Mouse (Mus musculus) CH12.LX (cell line): ENCODE data around the gene Zfp597. TPM values are rescaled to one million over a fixed set of nuclear protein-coding genes. Genes with fewer than 3 reads are reported as not detected.
"Not testable (repeated sequence)": the region's sequence is repeated elsewhere in the genome, so short reads cannot be mapped to it uniquely, and the experiment has no call there.

ENCODE experiments used
- DNase-seq: peaks from one replicate; pipeline ENCODE4 v3.0.0-alpha.2; 2013; ENCODE audit errors: extremely low read depth
- H3K27ac ChIP-seq: 2 replicates; pipeline ENCODE4 v1.5.1; 2012; ENCODE audit warnings: low read depth, mild to moderate bottlenecking, control low read depth, moderate library complexity; ENCODE audit not compliant: insufficient read depth
- H3K27me3 ChIP-seq: replicated peaks from 2 replicates; pipeline ENCODE3; 2012; ENCODE audit warnings: inconsistent platforms
- H3K36me3 ChIP-seq, 2 experiments: replicated peaks in 1 of 2; 2 replicates each; pipeline versions ENCODE3 to v1.6.1; 2012; ENCODE audit warnings: inconsistent platforms in 1 of 2, low read length in 1 of 2, mild to moderate bottlenecking in 1 of 2, mixed read lengths in 1 of 2, moderate library complexity in 1 of 2; ENCODE audit not compliant: control insufficient read depth in 1 of 2, insufficient read depth in 1 of 2
- H3K4me1 ChIP-seq, 2 experiments: 2 replicates each; pipeline ENCODE4 v1.6.1; 2012; ENCODE audit warnings: inconsistent platforms in 1 of 2, moderate library complexity in 1 of 2; ENCODE audit not compliant: insufficient read depth in 2 of 2, control insufficient read depth in 1 of 2
- H3K4me2 ChIP-seq: 2 replicates; pipeline ENCODE4 v1.6.1; 2012; ENCODE audit warnings: low read depth, mild to moderate bottlenecking, control low read depth; ENCODE audit not compliant: poor library complexity, insufficient read depth, severe bottlenecking
- H3K4me3 ChIP-seq, 3 experiments: fragments of 150-350 bp in 1 of 3; sonication (generic) in 1 of 3; replicated peaks in 1 of 3; 2 replicates each; pipeline versions ENCODE3 to v1.5.1; 2011 to 2012; ENCODE audit warnings: low read depth in 2 of 3, low read length in 2 of 3, mild to moderate bottlenecking in 2 of 3, moderate library complexity in 2 of 3, control low read depth in 1 of 3, improper control_type of control experiment in 1 of 3, inconsistent platforms in 1 of 3, mixed read lengths in 1 of 3; ENCODE audit not compliant: poor library complexity in 1 of 3
- H3K79me2 ChIP-seq: replicated peaks from 2 replicates; pipeline ENCODE4 v1.6.1; 2012; ENCODE audit warnings: mild to moderate bottlenecking, moderate library complexity; ENCODE audit not compliant: control insufficient read depth, poor library complexity, insufficient read depth, severe bottlenecking; ENCODE audit errors: extremely low read depth
- H3K9ac ChIP-seq: 2 replicates; pipeline ENCODE4 v1.6.1; 2012; ENCODE audit warnings: low read depth, mild to moderate bottlenecking, control low read depth, moderate library complexity; ENCODE audit not compliant: insufficient read depth
- H3K9me3 ChIP-seq: replicated peaks from 2 replicates; pipeline ENCODE3; 2012; ENCODE audit warnings: low read length, inconsistent platforms, mixed read lengths
- CTCF ChIP-seq, 2 experiments: IDR thresholded peaks in 1 of 2; conservative IDR thresholded peaks in 1 of 2; 2 replicates each; pipeline ENCODE4 v1.5.1; 2011 to 2012; ENCODE audit warnings: low read depth in 2 of 2, low read length in 2 of 2, improper control_type of control experiment in 1 of 2, inconsistent platforms in 1 of 2, mild to moderate bottlenecking in 1 of 2, moderate library complexity in 1 of 2
- ELF1 ChIP-seq: IDR thresholded peaks from 2 replicates; pipeline ENCODE4 v1.6.1; 2014; ENCODE audit warnings: low read depth, mild to moderate bottlenecking, inconsistent platforms, low read length, improper control_type of control experiment
- MXI1 ChIP-seq: IDR thresholded peaks from 2 replicates; pipeline ENCODE4 v1.6.1; 2011; ENCODE audit warnings: mild to moderate bottlenecking, low read depth, low read length, improper control_type of control experiment
- NELFE ChIP-seq: IDR thresholded peaks from 2 replicates; pipeline ENCODE4 v1.6.1; 2011; ENCODE audit warnings: low read depth, low read length, improper control_type of control experiment
- NRF1 ChIP-seq: IDR thresholded peaks from 2 replicates; pipeline ENCODE4 v1.6.1; 2014; ENCODE audit warnings: low read depth, mild to moderate bottlenecking, inconsistent platforms, low read length, improper control_type of control experiment, moderate library complexity
- PAX5 ChIP-seq: IDR thresholded peaks from 2 replicates; pipeline ENCODE4 v1.6.1; 2012; ENCODE audit warnings: low read length, inconsistent platforms, mixed read lengths
- RAD21 ChIP-seq: IDR thresholded peaks from 2 replicates; pipeline ENCODE4 v1.6.1; 2011; ENCODE audit warnings: low read depth, mild to moderate bottlenecking, low read length, improper control_type of control experiment, moderate library complexity
- RCOR1 ChIP-seq: conservative IDR thresholded peaks from 2 replicates; pipeline ENCODE4 v1.6.1; 2012; ENCODE audit warnings: low read depth, mild to moderate bottlenecking, inconsistent platforms, low read length, improper control_type of control experiment
- TBP ChIP-seq: conservative IDR thresholded peaks from 2 replicates; pipeline ENCODE4 v1.6.1; 2011; ENCODE audit warnings: low read depth, low read length, improper control_type of control experiment
- USF2 ChIP-seq: conservative IDR thresholded peaks from 2 replicates; pipeline ENCODE4 v1.6.1; 2011; ENCODE audit warnings: low read depth, low read length, improper control_type of control experiment
- ZC3H11A ChIP-seq: IDR thresholded peaks from 2 replicates; pipeline ENCODE4 v1.6.1; 2012; ENCODE audit warnings: low read depth, mild to moderate bottlenecking, inconsistent platforms, low read length, improper control_type of control experiment
- ZNF384 ChIP-seq: IDR thresholded peaks from 2 replicates; pipeline ENCODE4 v1.6.1; 2012; ENCODE audit warnings: low read depth, low read length, improper control_type of control experiment, inconsistent platforms
- dilution Hi-C: fragments of 300-500 bp; cut with MboI; formaldehyde crosslinking; loops from 2 replicates; pipeline ENCODE4 v1.14.3; 2020; ENCODE audit warnings: low sequenced_read_pairs; ENCODE audit not compliant: extremely low pct_unique_long_range_greater_than_20kb, extremely low pct_ligation_motif_present
- in situ Hi-C: fragments of 300-500 bp; cut with MboI; formaldehyde crosslinking; loops from 3 replicates; pipeline ENCODE4 v1.14.3; 2019; ENCODE audit warnings: low sequenced_read_pairs, low pct_ligation_motif_present, low pct_unique_long_range_greater_than_20kb, mixed read lengths
- polyA plus RNA-seq: library from polyadenylated mRNA; unstranded; fragments of >175 nt; gene quantifications from 2 replicates; pipeline ENCODE4 v1.2.1, GENCODE M21; 2012; ENCODE audit warnings: low read depth; ENCODE audit not compliant: insufficient read length
- total RNA-seq, 2 experiments: library from RNA; depleted of rRNA; stranded (reverse); fragments of 300-350 nt in 1 of 2; fragments of >200 nt in 1 of 2; gene quantifications; 2 replicates each; pipeline ENCODE4 v1.2.3; 2012 to 2014

Zfp597 gene
- total and polyA plus RNA-seq, 3 experiments: 10.4 to 17.8 (median 11.0) TPM

DNA sequence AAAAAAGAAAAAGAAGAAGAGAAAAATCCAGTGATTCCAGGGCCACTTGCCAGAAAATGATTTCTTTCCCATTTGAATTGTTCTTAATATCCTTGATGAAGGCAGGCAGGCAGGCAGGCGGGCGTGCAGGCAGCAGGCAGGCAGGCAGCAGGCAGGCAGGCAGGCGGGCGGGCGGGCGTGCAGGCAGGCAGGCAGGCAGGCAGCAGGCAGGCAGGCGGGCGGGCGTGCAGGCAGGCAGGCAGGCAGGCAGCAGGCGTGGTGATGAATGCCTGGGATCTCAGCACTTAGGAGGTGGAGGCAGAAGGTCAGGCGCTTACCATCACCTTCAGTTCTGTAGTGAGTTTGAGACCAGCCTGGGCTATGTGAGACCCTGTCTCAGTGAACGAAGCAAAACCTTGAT, 31.8 kb downstream of the Zfp597 start:
- dilution Hi-C loops (no loop called here), in situ Hi-C loops (no loop called here)
- no peak overlapping the region for H3K4me3 ChIP-seq
- no peaks in the 10 kb centered on the region for H3K36me3 ChIP-seq
- peaks cover 0 to 5% of the 10 kb centered on the region in 2 experiments; a peak in 2 of 4 replicates for H3K4me1 ChIP-seq
- no peak for DNase-seq
- no peak overlapping the region for H3K4me2 ChIP-seq
- no peaks in the 10 kb centered on the region for H3K9me3 ChIP-seq
- H3K27me3 ChIP-seq: no peaks in the 10 kb centered on the region
- no peak overlapping the region for H3K27ac ChIP-seq
- no peak for TF ChIP-seq ZNF384
- no peak for TF ChIP-seq ELF1
- no peak for TF ChIP-seq NELFE
- no peak for TF ChIP-seq USF2
- no peak for TF ChIP-seq TBP
- TF ChIP-seq, all 38 proteins: peak for 0
- H3K9ac ChIP-seq: no peak overlapping the region
- no peaks in the 10 kb centered on the region for H3K79me2 ChIP-seq

DNA sequence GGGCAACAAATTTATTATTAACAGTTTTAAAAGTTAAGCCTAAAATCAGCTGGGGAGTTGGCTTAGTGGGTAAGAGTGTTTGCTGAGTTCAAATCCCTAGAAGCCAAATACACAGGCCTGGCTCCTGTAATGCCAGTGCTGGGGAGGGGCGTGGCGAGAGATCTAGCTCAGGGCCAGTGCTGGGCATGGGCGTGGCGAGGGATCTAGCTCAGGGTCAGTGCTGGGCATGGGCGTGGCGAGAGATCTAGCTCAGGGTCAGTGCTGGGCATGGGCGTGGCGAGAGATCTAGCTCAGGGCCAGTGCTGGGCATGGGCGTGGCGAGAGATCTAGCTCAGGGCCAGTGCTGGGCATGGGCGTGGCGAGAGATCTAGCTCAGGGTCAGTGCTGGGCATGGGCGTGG, 33.1 kb downstream of the Zfp597 start:
- H3K36me3 ChIP-seq, H3K27me3 ChIP-seq, H3K4me3 ChIP-seq, H3K27ac ChIP-seq, H3K9ac ChIP-seq, H3K4me2 ChIP-seq, dilution Hi-C loops, in situ Hi-C loops, DNase-seq, H3K79me2 ChIP-seq, H3K9me3 ChIP-seq: not testable (repeated sequence)
- H3K4me1 ChIP-seq: peaks cover 3 to 12% of the 10 kb centered on the region in 2 experiments; a peak in 3 of 4 replicates

DNA sequence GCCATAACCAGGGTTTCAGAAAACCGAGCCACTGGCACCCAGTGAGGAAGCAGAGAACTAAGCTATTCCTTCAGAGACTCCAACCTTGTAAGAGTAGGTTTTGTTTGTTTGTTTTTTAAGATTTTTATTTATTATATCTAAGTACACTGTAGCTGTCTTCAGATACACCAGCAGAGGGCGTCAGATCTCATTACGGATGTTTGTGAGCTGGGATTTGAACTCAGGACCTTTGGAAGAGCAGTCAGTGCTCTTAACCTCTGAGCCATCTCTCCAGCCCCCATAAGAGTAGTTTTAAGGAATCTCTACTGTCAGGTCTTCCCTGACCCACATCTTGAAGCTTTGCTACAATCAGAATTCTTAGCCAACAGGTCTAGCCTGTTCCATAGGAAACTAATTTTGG, 35.9 kb downstream of the Zfp597 start:
- Histone ChIP-seq H3K27me3 (no peaks in the 10 kb centered on the region), H3K9me3 (no peaks in the 10 kb centered on the region), H3K4me3 (no peak overlapping the region), H3K79me2 (no peaks in the 10 kb centered on the region), H3K27ac (no peak overlapping the region), H3K9ac (no peak overlapping the region), H3K36me3 (no peaks in the 10 kb centered on the region), H3K4me1 (peaks cover 3 to 12% of the 10 kb centered on the region in 2 experiments; a peak in 3 of 4 replicates), H3K4me2 (no peak overlapping the region)
- TF ChIP-seq CTCF (conservative IDR thresholded peaks at IDR 0.05 in 1 of 2, IDR thresholded peaks at IDR 0.05 in 1 of 2; ENCODE audit: low read depth in 2 of 2, low read length in 2 of 2) (peak in 1 of 2 experiments; percentile 44; a peak in 1 of 4 replicates), ZC3H11A (no peak)
- DNase-seq: no peak
- in situ Hi-C loops: loop anchor here (5.0 to 25.0 kb wide), 3 partner anchors 34 to 439 kb away; partner anchors contain the start of genes Gm20695, Slx4 and Zfp597
- dilution Hi-C loops: no loop called here

DNA sequence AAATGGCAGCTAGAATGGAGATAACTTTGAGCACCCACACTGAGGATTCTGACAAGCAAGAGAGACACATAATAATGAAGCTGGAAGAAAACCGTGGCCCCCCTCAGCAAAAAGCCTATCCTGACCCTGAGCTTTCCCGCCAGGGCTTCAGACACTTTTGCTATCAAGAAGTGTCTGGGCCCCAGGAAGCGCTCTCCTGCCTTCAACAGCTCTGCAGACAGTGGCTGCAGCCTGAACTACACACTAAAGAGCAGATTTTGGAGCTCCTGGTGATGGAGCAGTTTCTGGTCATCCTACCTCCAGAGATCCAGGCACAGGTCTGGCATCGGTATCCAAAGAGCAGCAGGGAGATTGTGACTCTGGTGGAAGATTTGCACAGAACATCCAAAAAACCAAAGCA, 36.5 kb downstream of the Zfp597 start:
- H3K4me3 ChIP-seq: no peak overlapping the region
- TF ChIP-seq PAX5: no peak
- TF ChIP-seq RCOR1: no peak
- no peak for TF ChIP-seq MXI1
- no peak for TF ChIP-seq NRF1
- TF ChIP-seq RAD21: no peak
- TF ChIP-seq, all 38 proteins: peak for 0
- in situ Hi-C loops (loop anchor here (5.0 to 25.0 kb wide), 3 partner anchors 34 to 439 kb away; partner anchors contain the start of genes Gm20695, Slx4 and Zfp597), dilution Hi-C loops (no loop called here)
- H3K4me2 ChIP-seq: peak overlapping the region; percentile 62
- H3K9me3 ChIP-seq: no peaks in the 10 kb centered on the region
- no peak overlapping the region for H3K27ac ChIP-seq
- H3K36me3 ChIP-seq: no peaks in the 10 kb centered on the region
- peaks cover 3 to 12% of the 10 kb centered on the region in 2 experiments; a peak in 3 of 4 replicates for H3K4me1 ChIP-seq
- no peaks in the 10 kb centered on the region for H3K79me2 ChIP-seq
- H3K9ac ChIP-seq: peak overlapping the region; percentile 31; the same call in 1 of the 2 replicates
- peak; percentile 15 for DNase-seq
- no peaks in the 10 kb centered on the region for H3K27me3 ChIP-seq
